Mouse (Mus musculus) 416B (cell line): ENCODE results near the gene Efnb3.

ENCODE experiments used
- DNase-seq: peaks from one replicate; pipeline ENCODE4 v3.0.0; 2011; ENCODE audit warnings: low read depth

Efnb3 gene

DNA sequence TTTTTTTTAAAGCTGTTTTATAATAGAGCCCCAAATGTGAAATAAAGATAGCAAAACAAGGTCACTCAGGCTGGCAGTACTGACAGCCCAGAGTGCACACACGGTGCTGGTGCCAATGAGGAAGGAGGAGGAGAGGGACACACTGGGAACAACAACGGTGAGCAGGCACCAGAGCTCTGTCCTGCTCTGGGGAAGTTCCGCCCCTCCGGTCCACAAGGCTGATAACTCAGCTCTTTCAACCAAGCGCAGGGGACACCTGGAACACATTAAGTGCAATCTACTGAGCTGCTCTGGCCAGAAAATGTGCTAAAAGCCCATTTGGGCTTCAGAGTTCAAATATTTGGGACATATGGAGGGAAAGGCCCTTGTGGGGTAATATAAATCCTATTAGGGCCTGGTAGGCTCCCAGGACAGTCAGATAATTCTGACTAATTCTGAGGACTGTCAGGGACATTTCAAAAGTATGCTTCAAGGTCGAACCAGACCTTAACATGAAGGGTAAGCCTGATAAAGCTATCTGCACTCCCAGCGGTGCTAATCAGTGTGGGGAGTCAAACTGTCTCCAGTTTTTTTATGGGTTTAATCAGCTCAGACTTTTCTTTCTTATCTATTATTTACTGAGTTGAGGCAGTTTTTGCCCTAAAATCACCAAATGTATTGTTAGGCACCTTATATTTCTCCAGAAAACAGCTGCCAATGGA lies 49.1 kb downstream of the Efnb3 start:
- DNase-seq: no peak
